Comparison of ENCODE assay signal across 7 mouse cellular contexts in the genomic region with DNA sequence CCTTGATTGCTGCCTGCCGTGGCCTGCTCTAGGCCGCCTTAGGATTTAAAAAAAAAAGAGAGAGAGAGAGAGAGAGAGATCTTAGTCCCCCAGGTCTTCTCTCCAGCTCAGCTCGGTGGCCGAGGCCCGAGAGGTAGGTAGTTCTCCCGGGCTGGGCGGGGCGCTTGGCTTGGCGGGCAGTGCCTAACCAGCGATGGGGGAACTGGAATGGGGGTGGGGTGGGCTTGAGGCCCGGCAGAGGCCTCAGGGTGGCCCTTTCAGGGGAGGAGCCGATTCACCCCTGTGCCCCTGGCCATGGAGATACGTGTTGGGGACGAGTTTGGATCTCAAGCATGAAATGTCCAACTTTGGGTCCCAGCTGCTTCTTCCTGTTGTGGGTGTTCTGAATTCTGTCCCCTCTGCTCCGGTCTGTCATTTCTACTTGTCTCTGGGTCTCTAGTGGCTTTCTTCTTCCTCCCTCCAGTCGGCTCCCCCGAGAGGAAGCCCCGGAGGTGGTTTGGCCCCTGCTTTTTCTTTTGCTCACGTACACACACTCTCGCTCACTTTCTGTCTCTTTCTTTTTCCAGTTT. TPM values are rescaled to one million over a fixed set of nuclear protein-coding genes. Genes with fewer than 3 reads are reported as not detected.
DNase-seq lines count a peak whose midpoint lies in the region; ATAC-seq lines count a peak whose summit lies in the region.

No protein-coding gene starts in this region.

- peak; percentile 29 to 54 for DNase-seq in CD8-positive naive resting alpha-beta T cell, adult 2 months (ENCODE audit: low read depth in 2 of 2, low spot score in 2 of 2)
- peak; percentile 58 to 68 for DNase-seq in adrenal gland, adult 18-20 months (ENCODE audit: low spot score in 2 of 2)
- DNase-seq in forebrain, embryonic 10.5 days (ENCODE audit: extremely low spot score, low spot score) = peak; percentile 72
- DNase-seq in heart, postnatal 4 days = peak; percentile 85
- peak; percentile 87 for DNase-seq in testis, postnatal 10 days (ENCODE audit: low spot score)

- H3K4me1 ChIP-seq in forebrain, embryonic 10.5 days = peaks cover 60% of the 10 kb centered on the region
- peaks cover 45% of the 10 kb centered on the region for H3K4me1 ChIP-seq in limb, embryonic 15.5 days
- peaks cover 48% of the 10 kb centered on the region for H3K4me1 ChIP-seq in midbrain, embryonic 15.5 days

- H3K4me2 ChIP-seq in limb, embryonic 15.5 days = peak overlapping the region; percentile 90
- peak overlapping the region; percentile 87 for H3K4me2 ChIP-seq in midbrain, embryonic 15.5 days

- peak; percentile 20; the same call in 1 of the 2 replicates for ATAC-seq in limb, embryonic 15.5 days (ENCODE audit: insufficient number of reproducible peaks, low FRiP score, low TSS enrichment, low read depth)
- 0 out of 2 replicates have a peak, but pooled peaks have one; percentile 3 for ATAC-seq in midbrain, embryonic 15.5 days (replicated peaks)

- peak overlapping the region; percentile 94 for H3K27ac ChIP-seq in forebrain, embryonic 10.5 days
- H3K27ac ChIP-seq in limb, embryonic 15.5 days = peak overlapping the region; percentile 98
- peak overlapping the region; percentile 88 for H3K27ac ChIP-seq in midbrain, embryonic 15.5 days

- 0 out of 2 replicates have a peak, but pooled peaks cover 7% of the 10 kb centered on the region for H3K27me3 ChIP-seq in forebrain, embryonic 10.5 days (ENCODE audit: poor library complexity, severe bottlenecking)
- no peaks in the 10 kb centered on the region for H3K27me3 ChIP-seq in limb, embryonic 15.5 days
- no peaks in the 10 kb centered on the region for H3K27me3 ChIP-seq in midbrain, embryonic 15.5 days (replicated peaks)

- H3K36me3 ChIP-seq in forebrain, embryonic 10.5 days (replicated peaks) = peaks cover 14% of the 10 kb centered on the region
- H3K36me3 ChIP-seq in limb, embryonic 15.5 days = peaks cover 8% of the 10 kb centered on the region
- no peaks in the 10 kb centered on the region for H3K36me3 ChIP-seq in midbrain, embryonic 15.5 days (replicated peaks)

- WGBS in forebrain, embryonic 10.5 days = under 1% methylated on average over 20 of the region's 20 CpGs
- under 1% methylated on average over 20 of the region's 20 CpGs for WGBS in limb, embryonic 15.5 days
- WGBS in midbrain, embryonic 15.5 days = under 1% methylated on average over 20 of the region's 20 CpGs

- H3K9me3 ChIP-seq in forebrain, embryonic 10.5 days = no peaks in the 10 kb centered on the region
- no peaks in the 10 kb centered on the region for H3K9me3 ChIP-seq in limb, embryonic 15.5 days
- H3K9me3 ChIP-seq in midbrain, embryonic 15.5 days = no peaks in the 10 kb centered on the region

- H3K9ac ChIP-seq in limb, embryonic 15.5 days = peak overlapping the region; percentile 70
- H3K9ac ChIP-seq in midbrain, embryonic 15.5 days = peak overlapping the region; percentile 63

- peak overlapping the region; percentile 80 for H3K4me3 ChIP-seq in forebrain, embryonic 10.5 days
- peak overlapping the region; percentile 75 for H3K4me3 ChIP-seq in limb, embryonic 15.5 days
- H3K4me3 ChIP-seq in midbrain, embryonic 15.5 days = peak overlapping the region; percentile 60

RNA-seq across cellular contexts. Expression of a gene that starts 0.8 kb away (rescaled TPM):
- total RNA-seq in adrenal gland, adult 18-20 months (2021) = 10 to 100 TPM; 72.5 to 80.5 TPM
- polyA plus RNA-seq in forebrain, embryonic 10.5 days (2016; fragmentation: Nextera tagmentation; extraction: Ambion mirVana) = 71.0 and 72.0 TPM in 2 replicates
- 100 to 1,000 TPM; 230 to 231 TPM for total RNA-seq in heart, postnatal 4 days (2021)
- polyA plus RNA-seq in limb, embryonic 15.5 days (2015; fragmentation: Nextera tagmentation; extraction: Ambion mirVana) = 169 and 197 TPM in 2 replicates
- polyA plus RNA-seq in midbrain, embryonic 15.5 days (2015; fragmentation: Nextera tagmentation; extraction: Ambion mirVana) = 58.0 and 59.8 TPM in 2 replicates

RNA-seq across cellular contexts. Expression of a gene that starts 5.0 kb away (rescaled TPM):
- 1 to 10 TPM; 4.2 to 4.7 TPM for total RNA-seq in adrenal gland, adult 18-20 months (2021)
- 2.9 and 5.1 TPM in 2 replicates for polyA plus RNA-seq in forebrain, embryonic 10.5 days (2016; fragmentation: Nextera tagmentation; extraction: Ambion mirVana)
- 1 to 10 TPM; 3.1 to 3.3 TPM for total RNA-seq in heart, postnatal 4 days (2021)
- polyA plus RNA-seq in limb, embryonic 15.5 days (2015; fragmentation: Nextera tagmentation; extraction: Ambion mirVana) = 1.9 and 3.5 TPM in 2 replicates
- polyA plus RNA-seq in midbrain, embryonic 15.5 days (2015; fragmentation: Nextera tagmentation; extraction: Ambion mirVana) = 58.6 and 61.2 TPM in 2 replicates

RNA-seq across cellular contexts. Expression of a gene that starts 32.3 kb away (rescaled TPM):
- total RNA-seq in adrenal gland, adult 18-20 months (2021) = 10 to 100 TPM; 23.7 to 24.6 TPM
- 47.5 and 49.2 TPM in 2 replicates for polyA plus RNA-seq in forebrain, embryonic 10.5 days (2016; fragmentation: Nextera tagmentation; extraction: Ambion mirVana)
- total RNA-seq in heart, postnatal 4 days (2021) = 10 to 100 TPM; 16.5 to 17.1 TPM
- polyA plus RNA-seq in limb, embryonic 15.5 days (2015; fragmentation: Nextera tagmentation; extraction: Ambion mirVana) = 22.2 and 27.8 TPM in 2 replicates
- 37.3 and 45.0 TPM in 2 replicates for polyA plus RNA-seq in midbrain, embryonic 15.5 days (2015; fragmentation: Nextera tagmentation; extraction: Ambion mirVana)

RNA-seq across cellular contexts. Expression of a gene that starts 41.1 kb away (rescaled TPM):
- 10 to 100 TPM; 39.9 to 44.6 TPM for total RNA-seq in adrenal gland, adult 18-20 months (2021)
- polyA plus RNA-seq in forebrain, embryonic 10.5 days (2016; fragmentation: Nextera tagmentation; extraction: Ambion mirVana) = 10.0 and 11.5 TPM in 2 replicates
- total RNA-seq in heart, postnatal 4 days (2021) = 10 to 100 TPM; 29.0 to 40.3 TPM
- 8.7 and 9.2 TPM in 2 replicates for polyA plus RNA-seq in limb, embryonic 15.5 days (2015; fragmentation: Nextera tagmentation; extraction: Ambion mirVana)
- polyA plus RNA-seq in midbrain, embryonic 15.5 days (2015; fragmentation: Nextera tagmentation; extraction: Ambion mirVana) = 10.7 and 10.8 TPM in 2 replicates

RNA-seq across cellular contexts. Expression of a gene that starts 41.2 kb away (rescaled TPM):
- total RNA-seq in adrenal gland, adult 18-20 months (2021) = 1 to 10 TPM; 2.3 to 2.4 TPM
- 12.9 and 14.8 TPM in 2 replicates for polyA plus RNA-seq in forebrain, embryonic 10.5 days (2016; fragmentation: Nextera tagmentation; extraction: Ambion mirVana)
- 1 to 10 TPM; 2.4 to 3.2 TPM for total RNA-seq in heart, postnatal 4 days (2021)
- 19.7 and 24.4 TPM in 2 replicates for polyA plus RNA-seq in limb, embryonic 15.5 days (2015; fragmentation: Nextera tagmentation; extraction: Ambion mirVana)
- 10.5 and 11.9 TPM in 2 replicates for polyA plus RNA-seq in midbrain, embryonic 15.5 days (2015; fragmentation: Nextera tagmentation; extraction: Ambion mirVana)

Comparison
In these comparisons a context has a peak if more than half of its experiments do, and no peak if none do; other contexts are left out.
1. Peak in every context shown above with its lines: DNase-seq, ATAC-seq, H3K4me3 ChIP-seq and H3K27ac ChIP-seq.